Mouse (Mus musculus): Measurements from ENCODE around the gene Lingo3. TPM values are rescaled to one million over a fixed set of nuclear protein-coding genes. Genes with fewer than 3 reads are reported as not detected.

Lingo3 gene
- total and polyA plus RNA-seq, 3 experiments = not detected

GRCm38 (mm10) chr10:80856908-80857307 lies 13.1 kb upstream of the Lingo3 start:
- Histone ChIP-seq H3K9ac (ENCODE audit: control insufficient read depth, low read depth, low read length, poor library complexity, severe bottlenecking) (peak overlapping the region; percentile 83), H3K27ac (ENCODE audit: control insufficient read depth, low read depth, low read length) (peak overlapping the region; percentile 71)

DNA sequence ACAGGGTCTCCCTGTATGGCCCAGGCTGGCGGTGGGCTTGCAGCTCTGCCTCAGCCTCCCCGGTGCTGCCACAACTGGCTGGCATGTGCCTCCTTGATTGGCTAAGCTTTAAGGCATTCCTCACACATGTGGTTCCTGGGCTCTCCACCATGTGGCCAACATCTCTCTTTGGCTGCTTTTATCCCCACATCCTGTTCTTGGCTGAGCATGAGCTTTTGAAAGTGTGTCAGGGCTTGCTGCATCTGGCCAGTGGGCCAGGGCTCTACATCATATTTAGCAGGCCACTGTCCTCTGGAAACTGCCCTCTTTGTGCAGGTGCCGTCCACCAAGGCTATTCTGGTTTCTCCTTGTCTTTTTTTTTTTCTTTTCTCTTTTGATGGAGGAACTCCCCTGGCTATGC lies 12.4 kb upstream of the Lingo3 start:
- TF ChIP-seq MXI1 (IDR thresholded peaks at IDR 0.05; ENCODE audit: low read depth, low read length) (peak; percentile 85), USF1 (IDR thresholded peaks at IDR 0.05; ENCODE audit: low read depth, low read length) (peak; percentile 25; the same call in 1 of the 2 replicates), TBP (IDR thresholded peaks at IDR 0.05; ENCODE audit: low read depth, low read length) (no peak), UBTF (IDR thresholded peaks at IDR 0.05; ENCODE audit: borderline replicate concordance, insufficient read depth, low read depth, low read length) (0 out of 2 replicates have a peak, but pooled peaks have one; percentile 45), MAX (IDR thresholded peaks at IDR 0.05; ENCODE audit: low read length) (peak; percentile 90), BHLHE40 (IDR thresholded peaks at IDR 0.05; ENCODE audit: borderline replicate concordance, low read depth, low read length) (no peak), SIN3A (IDR thresholded peaks at IDR 0.05; ENCODE audit: low read length) (no peak), POLR2AphosphoS5 (IDR thresholded peaks at IDR 0.05; ENCODE audit: borderline replicate concordance, low read depth, low read length) (no peak), HCFC1 (IDR thresholded peaks at IDR 0.05; ENCODE audit: low read depth, low read length) (no peak), POLR2AphosphoS2 (IDR thresholded peaks at IDR 0.05; ENCODE audit: low read length) (no peak), MEF2A (IDR thresholded peaks at IDR 0.05; ENCODE audit: extremely low read depth, insufficient replicate concordance, low read depth, low read length, poor library complexity, severe bottlenecking) (no peak), RAD21 (IDR thresholded peaks at IDR 0.05; ENCODE audit: low read depth, low read length) (no peak), MYC (IDR thresholded peaks at IDR 0.05; ENCODE audit: low read depth, low read length) (peak; percentile 84), MYB (IDR thresholded peaks at IDR 0.05; ENCODE audit: low read depth, low read length) (no peak), ELF1 (IDR thresholded peaks at IDR 0.05; ENCODE audit: low read depth, low read length) (no peak), GABPA (IDR thresholded peaks at IDR 0.05; ENCODE audit: low read depth, low read length) (no peak), CTCF (IDR thresholded peaks at IDR 0.05 in 2 of 3, conservative IDR thresholded peaks at IDR 0.05 in 1 of 3; ENCODE audit: control insufficient read depth in 1 of 3, insufficient read depth in 1 of 3, low read depth in 2 of 3, low read length in 3 of 3, poor library complexity in 1 of 3, severe bottlenecking in 1 of 3) (peak in 1 of 3 experiments; percentile 17; a peak in 1 of 6 replicates), ZMIZ1 (IDR thresholded peaks at IDR 0.05; ENCODE audit: low read depth, low read length) (no peak), CHD2 (IDR thresholded peaks at IDR 0.05; ENCODE audit: low read length) (no peak)
- Histone ChIP-seq H3K27me3 (ENCODE audit: control insufficient read depth in 1 of 2, insufficient read depth in 2 of 2, low read length in 2 of 2) (no peaks in the 10 kb centered on the region), H3K4me3 (ENCODE audit: control insufficient read depth in 1 of 2, insufficient read depth in 1 of 2, low read depth in 2 of 2, low read length in 2 of 2) (peak overlapping the region; percentile 90 to 98), H3K9me3 (replicated peaks; ENCODE audit: insufficient read depth, low read length) (no peaks in the 10 kb centered on the region), H3K9ac (ENCODE audit: control insufficient read depth, low read depth, low read length, poor library complexity, severe bottlenecking) (peak overlapping the region; percentile 83), H3K27ac (ENCODE audit: control insufficient read depth, low read depth, low read length) (peak overlapping the region; percentile 37), H3K79me2 (ENCODE audit: control insufficient read depth, insufficient read depth, low read length, poor library complexity) (peaks cover 64% of the 10 kb centered on the region), H3K36me3 (ENCODE audit: control insufficient read depth in 1 of 2, insufficient read depth in 2 of 2, low read length in 2 of 2) (peaks cover 2 to 31% of the 10 kb centered on the region in 2 experiments; a peak in 2 of 4 replicates), H3K4me1 (ENCODE audit: control insufficient read depth in 1 of 2, insufficient read depth in 2 of 2, low read length in 2 of 2) (peaks cover 19 to 43% of the 10 kb centered on the region in 2 experiments)
- peak; percentile 74 for DNase-seq (ENCODE audit: low read depth, low spot score)

More at GRCm38 (mm10) chr10:80856908-80857307, 13.1 kb upstream of the Lingo3 start:
- no peaks in the 10 kb centered on the region for H3K27me3 ChIP-seq (ENCODE audit: control insufficient read depth in 1 of 2, insufficient read depth in 2 of 2, low read length in 2 of 2)
- no peak for TF ChIP-seq MAFK (IDR thresholded peaks at IDR 0.05; ENCODE audit: borderline replicate concordance, low read depth, low read length)
- peak; percentile 22; the same call in 1 of the 2 replicates for TF ChIP-seq TAL1 (IDR thresholded peaks at IDR 0.05; ENCODE audit: low read length)
- peaks cover 64% of the 10 kb centered on the region for H3K79me2 ChIP-seq (ENCODE audit: control insufficient read depth, insufficient read depth, low read length, poor library complexity)
- H3K36me3 ChIP-seq (ENCODE audit: control insufficient read depth in 1 of 2, insufficient read depth in 2 of 2, low read length in 2 of 2) = peaks cover 2 to 31% of the 10 kb centered on the region in 2 experiments; a peak in 3 of 4 replicates
- no peak overlapping the region for H3K4me3 ChIP-seq (ENCODE audit: control insufficient read depth in 1 of 2, insufficient read depth in 1 of 2, low read depth in 2 of 2, low read length in 2 of 2)
- DNase-seq (ENCODE audit: low read depth, low spot score) = no peak
- peaks cover 19 to 43% of the 10 kb centered on the region in 2 experiments for H3K4me1 ChIP-seq (ENCODE audit: control insufficient read depth in 1 of 2, insufficient read depth in 2 of 2, low read length in 2 of 2)
- no peaks in the 10 kb centered on the region for H3K9me3 ChIP-seq (replicated peaks; ENCODE audit: insufficient read depth, low read length)

Measured in MEL (cell line).